Mouse (Mus musculus) right cerebral cortex, postnatal 25 days (tissue): ENCODE results near the gene Dag1.
A peak's percentile ranks its signal among the peaks of the same experiment; 100 is the strongest.
"Not testable (repeated sequence)": the region's sequence is repeated elsewhere in the genome, so short reads cannot be mapped to it uniquely, and the experiment has no call there.

Experiments
- DNase-seq: peaks from one replicate; pipeline ENCODE4 v3.0.0; 2022

Gene Dag1

DNA sequence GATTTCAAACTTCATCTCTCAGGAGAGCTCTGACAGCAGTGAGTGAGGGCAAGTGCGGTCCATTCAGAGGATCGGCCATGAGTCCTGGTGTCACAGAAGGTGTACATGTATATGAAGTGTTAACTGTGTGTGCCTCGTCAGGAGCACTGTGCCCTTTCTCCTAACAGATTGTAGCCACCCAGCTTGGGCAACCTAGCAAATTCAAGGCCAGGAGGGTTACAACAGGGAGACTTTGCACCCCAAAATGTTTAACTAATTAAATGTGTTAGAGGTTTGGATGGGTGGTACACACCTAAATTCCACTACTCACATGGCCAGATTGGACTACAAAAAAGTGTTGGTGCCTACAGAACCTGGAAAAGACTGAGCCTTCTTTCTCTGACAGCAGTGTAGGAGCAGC, 42.2 kb downstream of the Dag1 start:
- DNase-seq = no peak

GRCm38 (mm10) chr9:108220380-108220774, 43.4 kb downstream of the Dag1 start:
- no peak for DNase-seq

DNA sequence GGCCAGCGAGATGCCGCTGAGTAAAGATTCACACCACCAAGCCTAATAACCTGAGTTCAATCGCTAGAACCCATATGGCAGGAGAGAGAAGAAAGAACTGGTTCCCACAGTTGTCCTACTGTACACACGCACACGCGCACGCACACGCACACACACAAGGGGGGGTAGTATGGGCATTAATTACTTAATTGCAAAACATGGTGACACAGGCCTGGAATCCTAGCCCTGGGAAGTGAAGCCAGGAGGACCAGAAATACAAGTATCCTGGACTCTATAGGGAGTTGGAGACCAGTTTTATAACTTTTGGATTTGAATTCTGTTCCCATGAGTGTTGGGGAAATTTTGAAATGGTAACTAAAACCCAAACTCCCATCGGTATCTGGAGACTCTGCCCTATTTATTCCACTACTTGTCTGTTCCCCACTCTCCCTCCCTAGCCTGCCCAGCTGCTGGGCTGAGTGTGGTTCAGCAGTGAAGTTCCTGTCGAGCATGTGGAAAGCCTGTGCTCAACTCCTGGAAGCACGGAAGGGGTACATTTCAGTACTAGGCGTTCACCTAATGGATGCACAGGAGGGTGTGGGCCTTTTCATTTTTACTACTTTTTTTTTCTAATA, 43.9 kb downstream of the Dag1 start:
- DNase-seq = no peak

- DNase-seq = no peak
These were observed 45.7 kb downstream of the Dag1 start for GRCm38 (mm10) chr9:108217936-108218543.

GRCm38 (mm10) chr9:108217406-108217805, 46.4 kb downstream of the Dag1 start:
- no peak for DNase-seq

DNA sequence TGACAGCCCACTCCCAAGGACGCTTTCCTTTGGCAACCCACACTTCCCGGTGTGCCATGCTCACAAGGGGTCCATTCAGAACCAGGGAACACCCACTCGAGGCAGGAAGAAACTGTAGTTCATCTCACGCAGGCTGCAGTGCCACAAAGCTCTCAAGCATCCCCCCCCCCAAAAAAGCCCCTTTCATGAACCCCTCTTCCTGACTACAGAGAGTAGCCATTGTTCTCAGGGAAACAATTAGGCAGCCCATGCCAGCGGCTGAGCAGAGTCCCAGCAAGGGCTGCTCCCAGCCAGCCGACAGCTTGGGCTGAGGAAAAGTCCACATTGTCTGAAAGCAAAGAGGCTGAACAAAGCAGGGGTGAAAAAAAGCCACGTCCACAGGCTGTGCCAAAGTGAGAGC, 50.7 kb downstream of the Dag1 start:
- DNase-seq = no peak

- DNase-seq = no peak
These were observed 51.3 kb downstream of the Dag1 start for GRCm38 (mm10) chr9:108212426-108212825.

DNA sequence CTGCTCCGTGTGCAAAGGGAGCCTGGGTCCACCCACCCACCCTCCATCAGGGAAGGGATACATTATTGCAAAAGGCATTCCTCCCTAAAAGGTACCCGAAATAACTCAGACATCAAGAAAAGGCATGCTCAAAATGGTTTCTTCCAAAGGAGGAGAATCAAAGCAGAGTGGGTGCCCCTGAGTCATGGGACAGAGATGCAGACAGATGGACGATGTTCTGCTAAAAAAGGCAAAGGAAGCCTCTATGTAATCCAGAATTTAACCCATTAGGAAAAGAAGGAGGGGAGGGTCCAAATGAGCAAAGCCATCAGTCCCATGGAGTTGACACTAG, 58.2 kb downstream of the Dag1 start:
- peak; percentile 57 for DNase-seq

DNA sequence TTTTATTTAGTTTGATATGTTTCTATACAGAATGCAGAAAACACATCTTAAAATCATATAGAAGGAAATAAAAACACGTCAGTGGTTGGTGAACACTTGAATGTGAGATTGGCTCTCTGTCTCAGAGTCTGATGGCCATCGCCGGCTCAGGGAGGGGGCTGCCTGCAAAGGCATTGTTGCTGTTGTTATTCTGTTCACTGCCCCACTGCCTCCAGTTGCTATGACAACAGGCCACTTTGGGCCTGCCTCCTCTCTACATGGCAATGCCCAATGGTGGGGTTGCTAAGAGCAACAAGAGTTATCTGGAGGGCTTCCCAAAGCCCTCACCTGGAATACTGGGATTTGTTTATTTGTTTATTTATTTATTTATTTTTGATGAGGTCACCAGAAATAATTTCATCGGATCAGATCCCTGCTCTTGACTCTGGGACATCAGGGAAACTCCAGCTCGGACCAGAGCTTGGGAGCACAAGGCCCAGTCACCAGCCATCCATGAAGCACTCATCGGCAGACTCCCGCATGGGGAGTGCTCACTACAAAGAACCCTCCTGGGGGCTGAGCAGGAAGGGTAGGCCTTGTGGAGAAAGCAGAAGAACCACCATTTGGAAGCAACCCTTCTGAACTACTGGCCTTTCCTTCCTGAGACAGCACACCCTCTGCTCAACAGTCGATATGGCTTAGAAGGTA, 58.7 kb downstream of the Dag1 start:
- DNase-seq = no peak

DNA sequence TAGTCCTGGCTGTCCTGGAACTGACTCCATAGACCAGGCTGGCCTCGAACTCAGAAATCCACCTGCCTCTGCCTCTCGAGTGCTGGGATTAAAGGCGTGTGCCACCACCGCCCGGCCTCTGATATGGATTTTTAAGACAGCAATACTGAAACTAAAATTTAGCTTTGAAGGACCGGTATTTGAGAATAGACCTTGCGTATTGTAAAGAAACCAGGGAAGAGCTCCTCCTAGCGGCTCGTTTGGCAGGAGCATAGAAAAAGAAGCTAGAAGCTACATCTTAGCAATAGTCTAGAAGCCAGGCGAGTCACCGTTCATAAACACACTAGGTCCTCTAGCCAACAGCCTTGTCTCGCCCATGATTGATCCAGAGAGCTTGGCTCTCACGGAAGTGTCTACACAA, 60.7 kb downstream of the Dag1 start:
- DNase-seq = peak; percentile 65

DNA sequence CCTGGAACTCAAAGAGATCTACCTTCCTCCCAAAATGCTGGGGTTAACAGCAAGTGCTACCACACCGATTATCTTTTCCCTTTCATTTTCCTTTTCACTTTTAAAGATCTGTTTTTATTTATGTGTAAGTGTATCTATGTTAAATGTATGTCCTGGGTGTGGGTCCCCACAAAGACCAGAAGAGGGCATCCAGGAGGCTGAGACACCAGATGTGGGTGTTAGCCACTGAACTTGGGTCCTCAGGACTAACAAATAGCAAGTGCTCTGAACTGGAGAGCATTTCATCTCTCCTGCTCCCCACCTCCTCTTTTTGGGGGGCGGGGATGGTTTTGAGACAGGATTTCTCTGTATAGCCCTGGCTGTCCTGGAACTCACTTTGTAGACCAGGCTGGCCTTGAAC, 61.6 kb downstream of the Dag1 start:
- no peak for DNase-seq

- peak; percentile 91 for DNase-seq
These were observed 62.6 kb downstream of the Dag1 start for GRCm38 (mm10) chr9:108201160-108201559.

- no peak for DNase-seq
These were observed 65.1 kb downstream of the Dag1 start for GRCm38 (mm10) chr9:108198621-108199020.

DNA sequence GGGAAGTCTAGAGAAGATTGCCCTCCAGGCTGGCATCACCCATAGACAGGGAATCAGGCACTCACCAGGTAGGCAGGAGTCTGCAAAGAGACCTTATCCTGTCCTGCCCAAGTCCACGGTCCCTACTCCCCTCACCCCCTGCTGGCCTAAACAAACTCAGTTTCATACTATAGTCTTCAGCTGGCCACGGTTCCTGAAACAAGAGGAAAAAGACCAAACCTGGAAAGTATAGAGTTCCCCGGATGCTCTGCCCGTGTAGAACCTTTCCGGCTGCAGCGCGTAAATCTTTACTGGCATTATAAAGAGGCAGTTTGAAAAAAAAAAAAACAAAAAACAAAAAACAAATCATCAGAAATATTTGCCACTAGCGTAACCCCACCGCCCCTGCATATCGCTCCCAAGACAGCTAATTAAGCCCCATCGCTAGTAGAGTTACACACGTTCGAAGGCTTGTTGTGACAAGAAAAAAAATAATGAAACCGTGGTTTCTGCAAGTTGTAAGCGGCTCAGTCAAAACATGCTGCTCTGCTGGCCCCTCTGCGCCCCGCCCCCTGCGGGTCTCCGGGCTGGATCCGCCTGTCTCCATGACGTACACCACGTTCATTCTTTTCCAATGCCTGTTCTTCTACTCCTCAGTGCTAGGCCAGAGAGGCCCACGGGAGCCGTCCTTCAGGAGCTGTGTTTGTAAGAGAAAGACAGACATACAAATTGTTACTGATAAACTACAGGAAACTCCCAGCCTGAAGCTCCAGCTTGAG, 66.7 kb downstream of the Dag1 start:
- DNase-seq = no peak

DNA sequence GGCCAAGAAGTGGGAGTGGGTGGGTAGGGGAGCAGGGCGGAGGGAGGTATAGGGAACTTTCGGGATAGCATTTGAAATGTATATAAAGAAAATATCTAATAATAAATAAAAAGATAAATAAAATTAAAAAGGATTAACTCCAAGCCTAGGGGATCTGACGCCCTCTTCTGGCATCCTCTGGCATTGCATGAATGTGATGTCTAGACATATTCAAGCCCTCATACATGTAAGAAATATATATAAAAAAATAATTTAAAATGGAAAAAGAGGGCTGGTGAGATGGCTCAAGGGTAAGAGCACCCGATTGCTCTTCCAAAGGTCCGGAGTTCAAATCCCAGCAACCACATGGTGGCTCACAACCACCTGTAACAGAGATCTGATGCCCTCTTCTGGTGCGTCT, 67.5 kb downstream of the Dag1 start:
- DNase-seq = not testable (repeated sequence)

GRCm38 (mm10) chr9:108189787-108190679, 73.7 kb downstream of the Dag1 start, which contains the start of gene Bsn:
Gene Bsn, minus strand, starts transcription at chr9:108190384.
- DNase-seq = peak; percentile 81

DNA sequence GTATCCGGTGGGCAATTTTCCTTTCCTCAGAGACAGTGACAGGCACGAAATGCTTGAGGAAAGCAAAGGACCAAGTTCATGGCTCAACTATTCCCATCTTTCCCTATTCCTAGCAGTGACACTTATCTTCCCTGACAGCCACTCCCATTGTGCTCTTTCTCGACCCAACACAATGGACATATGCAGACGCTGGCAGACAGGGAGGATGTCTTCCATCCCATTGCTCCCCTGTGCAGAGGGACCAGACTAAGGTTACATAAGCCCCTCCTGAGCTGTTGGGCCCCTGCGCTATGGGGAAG, 74.3 kb downstream of the Dag1 start:
- DNase-seq = no peak

DNA sequence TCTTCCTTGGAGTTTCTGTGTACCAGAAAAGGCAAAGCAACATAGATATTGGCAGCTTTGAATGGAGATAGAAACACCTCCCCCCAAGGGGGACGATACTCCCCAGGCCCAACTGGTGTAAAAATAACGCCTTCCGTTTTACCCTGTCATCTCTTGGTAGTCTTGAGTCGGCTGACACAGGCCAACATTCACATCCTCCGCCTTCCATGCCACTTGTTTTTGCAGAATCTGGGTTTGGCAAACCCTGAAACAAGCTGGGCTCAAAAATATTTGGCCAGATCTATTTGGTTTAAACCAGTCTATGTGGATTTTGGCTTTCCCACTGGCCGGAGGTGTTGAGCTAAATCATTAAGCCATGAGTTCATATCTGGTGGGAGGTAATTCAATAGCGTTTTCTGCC, 74.7 kb downstream of the Dag1 start:
- DNase-seq = no peak

- DNase-seq = no peak
These were observed 75.2 kb downstream of the Dag1 start for GRCm38 (mm10) chr9:108188511-108188910.

DNA sequence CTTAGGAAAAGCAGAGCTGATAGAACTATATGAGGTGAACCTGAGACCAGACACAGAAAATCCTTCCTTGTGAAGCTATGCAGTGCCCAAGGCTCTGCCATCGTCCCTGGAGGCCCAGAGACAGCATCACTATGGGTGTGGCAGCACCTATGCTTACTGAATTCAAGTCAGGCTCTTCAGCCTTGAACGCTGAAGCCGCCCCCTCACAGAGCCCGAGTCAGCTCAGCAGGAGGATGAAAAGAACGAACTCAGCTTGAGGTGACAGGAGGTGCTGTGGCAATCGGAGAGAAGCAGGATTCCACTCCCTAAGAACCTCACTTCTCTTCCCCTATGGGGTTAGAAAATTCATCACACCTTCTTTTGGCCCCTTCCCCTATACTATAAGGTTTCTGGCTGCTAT, 76.1 kb downstream of the Dag1 start:
- peak; percentile 67 for DNase-seq

- no peak for DNase-seq
These were observed 78.0 kb downstream of the Dag1 start for GRCm38 (mm10) chr9:108185786-108186185.

DNA sequence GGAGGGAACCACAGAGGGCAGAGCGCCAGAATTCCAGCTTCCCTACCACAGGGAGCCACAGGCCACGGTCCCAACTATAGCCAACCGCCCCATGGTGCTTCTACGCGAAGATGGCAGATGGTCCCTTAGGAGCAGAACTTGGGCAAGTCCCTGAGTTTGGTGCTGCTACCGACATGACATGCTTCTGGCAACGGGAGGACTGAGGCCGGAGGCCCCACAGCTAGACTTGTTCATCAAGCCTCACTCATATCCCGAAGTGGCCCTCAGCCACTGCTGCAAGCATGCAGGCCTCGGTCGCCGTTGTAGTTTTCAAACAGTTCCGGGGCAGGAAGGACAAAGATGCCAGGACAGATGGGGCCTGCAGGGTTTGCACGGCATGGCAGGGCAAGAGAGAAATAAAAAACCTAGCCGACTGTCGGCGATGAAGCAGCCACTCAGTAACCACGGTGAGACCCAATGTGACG, 80.2 kb downstream of the Dag1 start:
- no peak for DNase-seq
